Mouse (Mus musculus) left cerebral cortex, postnatal 25 days (tissue): Measurements from ENCODE around the gene Tln1. TPM values are rescaled to one million over a fixed set of nuclear protein-coding genes. Genes with fewer than 3 reads are reported as not detected.
"Not testable (repeated sequence)": the region's sequence is repeated elsewhere in the genome, so short reads cannot be mapped to it uniquely, and the experiment has no call there.

Source experiments
- DNase-seq, 2 experiments: peaks; one replicate each; pipeline ENCODE4 v3.0.0; 2022; ENCODE audit warnings: low spot score in 2 of 2, mixed read lengths in 1 of 2
- intact Hi-C: fragments of 180-260 bp; cut with DNase I; formaldehyde crosslinking; loops from one replicate; pipeline ENCODE4 v1.15.1; 2025
- total RNA-seq, 2 experiments: library from RNA; stranded (reverse); gene quantifications; 2 replicates each; pipeline ENCODE4 v1.2.3; 2021

Gene Tln1
- total RNA-seq, 2 experiments from 2014 or later: 51.7 to 53.4 TPM

GRCm38 (mm10) chr4:43490801-43491200, 71.7 kb downstream of the Tln1 start:
- DNase-seq: no peak
- intact Hi-C loops: loop anchor here (5.0 kb wide), 1 partner anchor 36 kb away; no protein-coding TSS in a partner anchor

DNA sequence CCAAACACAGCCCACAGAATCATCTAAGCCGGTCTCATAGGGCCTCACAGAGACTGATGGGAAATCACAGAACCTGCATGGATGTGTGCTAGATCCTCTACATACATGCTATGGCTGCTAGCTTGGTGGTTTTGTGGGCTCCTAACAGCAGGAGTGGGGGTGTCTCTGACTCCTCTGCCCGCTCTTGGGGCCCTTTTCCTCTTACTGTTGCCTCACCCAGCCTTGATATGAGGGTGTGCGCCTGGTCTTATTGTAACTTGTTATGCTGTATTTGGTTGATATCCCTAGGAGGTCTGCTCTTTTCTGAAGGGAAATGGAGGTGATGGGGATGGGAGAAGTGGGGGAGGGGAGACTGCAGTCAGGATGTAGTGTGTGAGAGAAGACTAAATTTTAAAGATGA, 72.9 kb downstream of the Tln1 start:
- intact Hi-C loops: loop anchor here (1.0 to 5.0 kb wide), 2 partner anchors 38 to 69 kb away; no protein-coding TSS in a partner anchor
- DNase-seq: no peak

- DNase-seq, intact Hi-C loops: not testable (repeated sequence)
These were observed 76.8 kb downstream of the Tln1 start for GRCm38 (mm10) chr4:43485666-43486065.

- intact Hi-C loops: no loop called here
- DNase-seq: no peak
These were observed 78.9 kb downstream of the Tln1 start, which contains the start of gene Sit1 for GRCm38 (mm10) chr4:43483535-43484091. Gene Sit1 (minus strand): TSS chr4:43483734.

GRCm38 (mm10) chr4:43482591-43482990, 79.9 kb downstream of the Tln1 start:
- no peak for DNase-seq
- intact Hi-C loops: no loop called here

DNA sequence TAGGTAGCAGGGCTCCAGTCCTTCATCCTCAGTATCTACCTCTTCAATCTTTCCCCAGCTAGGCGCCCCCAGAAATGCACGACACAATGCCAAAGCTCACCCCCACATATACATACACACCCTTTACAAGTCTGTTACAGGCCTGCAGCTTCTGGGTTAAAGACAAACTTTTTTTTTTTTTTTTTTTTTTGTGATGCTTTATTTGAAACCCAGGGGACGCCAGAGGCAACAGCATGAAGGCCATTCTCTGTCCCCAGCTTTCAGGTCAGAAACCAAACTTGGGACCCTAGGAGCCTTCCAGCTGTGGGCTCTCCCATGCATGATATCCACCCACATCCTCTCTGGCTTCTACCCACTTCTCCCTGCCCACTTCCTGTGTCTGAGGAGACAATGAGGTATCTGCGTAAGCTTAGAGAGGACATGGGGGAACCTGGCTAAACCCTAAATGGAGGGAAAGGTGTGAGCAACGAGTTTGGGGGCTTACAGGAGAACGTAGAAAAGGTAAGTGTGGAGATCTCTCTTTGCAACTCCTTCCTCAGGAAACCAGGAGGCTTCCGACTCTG, 80.5 kb downstream of the Tln1 start:
- no peak for DNase-seq
- intact Hi-C loops: no loop called here

Other genes starting within 250 kb of the Tln1 start
- gene Rusc2, start 180.7 kb downstream of the Tln1 start, total RNA-seq: 100 to 1,000 TPM; 129 to 138 TPM
- 1 to 10 TPM in 1 of 2 experiments, under 1 TPM in 1; 0.62 to 1.2 TPM for gene Fam166b, start 133.6 kb downstream of the Tln1 start, total RNA-seq
- gene Tesk1, start 120.8 kb downstream of the Tln1 start, total RNA-seq: 10 to 100 TPM; 86.6 to 87.1 TPM
- gene Cd72, start 108.1 kb downstream of the Tln1 start, total RNA-seq: 1 to 10 TPM; 1.0 to 2.2 TPM
- gene Sit1, start 79.0 kb downstream of the Tln1 start, total RNA-seq: not detected
- 10 to 100 TPM; 22.3 to 25.4 TPM for gene Ccdc107, start 69.8 kb downstream of the Tln1 start, total RNA-seq
- under 1 TPM; 0.37 to 0.96 TPM for gene Arhgef39, start 63.0 kb downstream of the Tln1 start, total RNA-seq
- 1 to 10 TPM in 1 of 2 experiments, not detected in 1; 1.0 TPM for gene Car9, start 55.7 kb downstream of the Tln1 start, total RNA-seq
- gene Tpm2, start 38.9 kb downstream of the Tln1 start, total RNA-seq: 1 to 10 TPM; 8.0 to 8.1 TPM
- gene Creb3, start 359 bp downstream of the Tln1 start, total RNA-seq: 10 to 100 TPM; 77.0 to 77.3 TPM
- 10 to 100 TPM; 44.3 to 46.7 TPM for gene Rgp1, start 16.0 kb upstream of the Tln1 start, total RNA-seq
- 10 to 100 TPM; 65.9 to 69.4 TPM for gene Gba2, start 16.2 kb upstream of the Tln1 start, total RNA-seq
- gene Msmp, start 21.8 kb upstream of the Tln1 start, total RNA-seq: under 1 TPM in 1 of 2 experiments, not detected in 1; 0.50 TPM
- gene Npr2, start 69.2 kb upstream of the Tln1 start, total RNA-seq: 10 to 100 TPM; 49.0 to 50.1 TPM
- 1 to 10 TPM in 1 of 2 experiments, under 1 TPM in 1; 0.73 to 1.2 TPM for gene Spag8, start 90.9 kb upstream of the Tln1 start, total RNA-seq
- gene Hint2, start 93.8 kb upstream of the Tln1 start, total RNA-seq: 10 to 100 TPM; 33.7 to 35.7 TPM
- gene Tmem8b, start 106.3 kb upstream of the Tln1 start, total RNA-seq: 10 to 100 TPM; 61.9 to 68.3 TPM
- gene Fam221b, start 106.5 kb upstream of the Tln1 start, total RNA-seq: 1 to 10 TPM; 1.3 to 1.4 TPM
- not detected for gene Olfr70, start 138.1 kb upstream of the Tln1 start, total RNA-seq
- gene Olfr71, start 147.6 kb upstream of the Tln1 start, total RNA-seq: not detected
- 1 to 10 TPM; 1.2 to 1.4 TPM for gene Hrct1, start 164.5 kb upstream of the Tln1 start, total RNA-seq
- gene Spaar, start 167.3 kb upstream of the Tln1 start, total RNA-seq: under 1 TPM; 0.73 to 0.87 TPM
- not detected for gene Olfr159, start 208.3 kb upstream of the Tln1 start, total RNA-seq